Mouse (Mus musculus): ENCODE data around the gene Ushbp1.
"Not testable (repeated sequence)": the region's sequence is repeated elsewhere in the genome, so short reads cannot be mapped to it uniquely, and the experiment has no call there.

The Ushbp1 gene

DNA sequence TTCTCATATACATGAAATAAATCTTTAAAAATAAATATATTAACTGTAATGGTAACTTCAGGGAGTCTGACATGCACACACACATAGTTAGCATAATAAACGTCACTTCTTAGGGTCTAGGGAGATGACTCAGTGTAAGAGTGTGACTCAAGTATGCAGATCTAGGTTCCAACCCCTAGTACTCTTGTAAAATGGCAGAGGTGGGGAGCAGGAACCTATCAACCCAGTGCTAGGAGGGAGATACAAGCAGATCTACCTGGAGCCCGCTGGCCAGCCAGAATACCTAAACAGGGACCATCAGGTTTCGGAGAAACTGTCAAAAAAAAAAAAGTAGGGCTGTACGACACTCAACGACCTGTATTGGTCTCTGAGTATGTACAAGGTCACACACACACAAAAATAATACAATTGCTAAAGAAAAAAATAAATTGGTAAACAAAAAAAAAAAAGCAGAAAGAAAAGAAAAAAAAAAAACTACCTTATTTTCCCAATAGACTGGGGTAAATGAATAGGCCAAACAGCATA, 24.8 kb downstream of the Ushbp1 start:
- no peak for ATAC-seq (ENCODE audit: low TSS enrichment)

DNA sequence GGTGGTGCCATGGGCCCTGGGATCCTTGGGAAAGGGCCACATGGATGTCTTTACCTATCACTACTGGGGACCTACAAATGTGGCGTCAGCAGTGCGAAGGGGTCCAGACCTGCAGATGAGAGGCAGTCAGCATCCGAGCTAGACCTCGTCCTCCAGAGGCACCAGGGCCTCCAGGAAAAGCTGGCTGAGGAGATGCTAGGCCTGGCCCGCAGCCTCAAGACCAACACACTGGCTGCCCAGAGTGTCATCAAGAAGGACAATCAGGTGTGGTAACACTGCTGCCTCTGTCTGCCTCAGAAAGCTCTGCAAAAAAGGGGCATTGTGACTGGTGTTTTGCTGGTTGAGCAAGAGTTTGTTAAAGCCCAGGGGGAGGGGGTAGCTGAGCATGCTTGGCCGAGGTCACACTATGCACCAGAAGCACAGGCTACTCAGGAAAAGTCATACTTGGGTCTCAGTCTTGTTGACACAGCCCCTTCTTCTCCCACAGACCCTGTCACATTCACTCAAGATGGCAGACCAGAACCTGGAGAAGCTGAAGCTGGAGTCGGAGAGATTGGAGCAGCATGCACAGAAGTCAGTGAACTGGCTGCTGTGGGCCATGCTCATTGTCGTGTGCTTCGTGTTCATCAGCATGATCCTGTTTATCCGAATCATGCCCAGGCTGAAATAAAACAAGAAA, 26.4 kb downstream of the Ushbp1 start:
- ATAC-seq (ENCODE audit: low TSS enrichment) = no peak

DNA sequence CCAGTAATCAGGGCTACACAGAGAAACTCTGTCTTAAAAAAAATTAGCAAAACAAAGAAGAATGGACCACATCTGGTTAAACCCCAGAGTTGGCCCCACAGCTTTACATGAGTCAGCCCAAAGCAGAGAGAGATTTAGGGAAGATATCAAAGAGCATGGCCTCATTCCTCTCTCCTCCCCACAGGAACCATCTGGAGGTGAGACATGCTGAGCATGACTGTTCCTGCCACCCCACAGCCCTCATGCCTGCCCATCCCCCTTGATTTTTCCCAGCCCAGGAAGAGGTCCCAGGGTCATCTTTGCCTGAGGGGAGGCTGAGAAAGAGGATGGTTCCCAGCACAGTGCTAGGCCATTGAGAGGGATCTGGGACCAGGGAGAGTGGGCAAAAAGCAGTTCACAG, 27.2 kb downstream of the Ushbp1 start:
- ATAC-seq (ENCODE audit: low TSS enrichment) = no peak

DNA sequence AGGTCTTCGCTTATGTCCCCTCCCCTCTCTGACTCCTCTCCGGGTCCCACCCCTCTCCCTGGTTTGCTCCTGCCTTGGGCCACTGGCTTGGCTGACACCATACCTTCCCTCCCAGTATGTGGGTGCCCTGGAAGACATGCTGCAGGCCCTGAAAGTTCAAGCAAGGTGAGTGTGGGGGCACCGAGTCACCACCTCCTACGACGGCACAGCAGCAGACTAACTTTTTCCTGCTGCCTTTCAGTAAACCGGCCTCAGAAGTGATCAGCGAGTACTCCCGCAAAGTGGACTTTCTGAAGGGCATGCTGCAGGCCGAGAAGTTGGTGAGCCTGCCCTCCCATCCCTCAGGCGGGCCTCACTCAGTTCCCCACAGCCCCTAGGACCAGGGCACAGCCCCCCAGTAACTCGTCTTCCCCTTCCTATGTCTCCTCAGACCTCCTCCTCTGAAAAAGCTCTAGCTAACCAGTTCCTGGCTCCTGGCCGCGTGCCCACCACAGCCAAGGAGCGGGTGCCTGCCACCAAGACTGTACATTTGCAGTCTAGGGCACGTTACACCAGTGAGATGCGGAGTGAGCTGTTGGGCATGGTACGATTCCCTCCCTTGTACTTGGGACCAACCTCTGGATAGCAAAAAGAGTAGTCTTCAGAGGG, 27.9 kb downstream of the Ushbp1 start:
- ATAC-seq (ENCODE audit: low TSS enrichment) = no peak

DNA sequence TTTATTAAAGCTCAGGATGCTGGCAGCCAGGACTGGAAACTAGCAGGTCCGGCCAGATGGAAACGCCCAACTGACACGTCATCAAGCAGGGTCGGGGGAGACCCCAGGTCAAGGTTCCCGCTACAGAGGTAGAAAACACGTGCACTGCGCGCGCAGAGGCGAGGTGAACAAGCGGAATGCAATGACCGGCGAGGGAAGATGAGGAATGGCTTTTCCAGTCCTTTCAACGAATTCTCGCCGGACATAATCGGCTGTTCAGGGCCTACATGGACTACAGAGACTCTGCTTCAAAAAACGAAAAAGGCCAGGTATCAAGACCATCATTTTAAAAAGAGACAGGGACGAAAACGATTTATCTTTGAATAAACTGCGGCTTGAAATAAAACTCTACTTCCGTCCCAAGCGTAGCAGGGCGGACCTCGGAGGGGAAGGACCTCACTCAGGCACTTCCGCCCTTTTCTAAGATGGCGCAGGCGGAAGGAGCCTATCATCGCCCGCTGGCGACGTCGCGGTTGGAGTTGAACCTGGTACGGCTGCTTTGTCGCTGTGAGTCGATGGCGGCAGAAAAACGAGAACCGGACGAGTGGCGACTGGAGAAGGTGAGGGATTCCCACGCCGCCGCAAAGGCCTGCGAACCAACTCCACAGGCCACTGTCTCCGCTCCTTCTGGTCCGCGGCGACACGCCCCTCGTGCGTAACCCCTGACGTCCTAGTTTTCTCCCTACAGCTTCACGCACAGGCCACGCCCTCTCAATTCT, 28.7 kb downstream of the Ushbp1 start, which contains the start of gene Use1:
Gene Use1 (plus strand): TSS at position 78 of the 758 bp plus-strand sequence.
- ATAC-seq (ENCODE audit: low TSS enrichment) = peak; percentile 72

DNA sequence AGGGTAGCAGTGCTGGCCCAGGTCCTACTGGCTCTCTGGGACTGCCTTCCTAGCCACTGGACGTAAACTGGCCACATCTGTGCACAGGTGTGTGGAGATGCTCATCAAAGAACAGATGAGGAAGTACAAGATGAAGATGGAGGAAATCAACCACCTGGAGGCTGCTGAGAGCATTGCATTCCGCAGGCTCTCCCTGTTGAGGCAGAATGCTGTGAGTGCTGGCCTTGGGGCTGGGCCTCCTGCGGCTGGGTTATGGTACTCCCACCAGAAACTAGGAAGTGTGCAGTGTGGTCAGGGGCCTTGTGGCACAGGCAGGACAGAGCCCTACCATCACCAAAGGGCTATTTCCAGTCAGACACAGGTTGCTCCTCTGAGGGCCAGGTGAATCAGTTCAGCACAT, 37.6 kb downstream of the Ushbp1 start:
- no peak for ATAC-seq (ENCODE audit: low TSS enrichment)

DNA sequence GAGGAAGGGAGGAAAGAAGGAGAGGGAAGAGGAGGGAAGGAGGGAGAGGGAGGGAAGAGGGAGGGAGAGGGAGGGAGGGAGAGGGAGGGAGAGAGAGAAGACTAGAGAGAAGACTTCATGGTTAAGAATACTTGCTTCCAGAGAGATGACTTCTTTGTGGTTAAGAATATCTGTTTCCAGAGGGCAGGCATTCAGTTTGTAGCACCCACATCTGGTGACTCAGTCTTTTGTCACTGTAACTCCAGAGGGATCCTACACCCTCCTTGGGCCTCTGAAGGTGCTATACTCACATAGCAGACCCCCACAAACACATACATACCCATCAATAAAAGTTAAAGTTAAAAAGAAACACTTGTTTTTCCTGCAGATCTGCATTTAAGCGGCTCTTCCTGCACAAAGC, 44.1 kb downstream of the Ushbp1 start:
- no peak for ATAC-seq (ENCODE audit: low TSS enrichment)

DNA sequence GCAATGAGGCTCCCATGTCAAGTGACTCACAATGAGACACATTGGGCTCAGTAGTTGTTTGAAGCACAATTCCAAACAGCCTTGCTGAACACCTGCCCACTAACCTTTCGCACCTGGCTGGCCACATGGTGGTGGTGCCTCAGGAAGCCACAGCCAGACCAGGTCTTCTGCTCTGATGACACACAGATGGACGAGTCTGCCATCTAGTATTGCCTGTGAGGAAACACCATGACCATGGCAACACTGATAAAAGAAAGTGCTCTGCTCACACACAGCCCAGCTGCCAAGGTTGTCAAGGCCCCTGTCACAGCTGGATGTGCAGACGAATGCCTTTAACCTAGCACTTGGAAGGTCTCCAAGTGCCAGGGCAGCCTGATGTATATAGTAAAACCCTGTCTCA, 44.5 kb downstream of the Ushbp1 start:
- ATAC-seq (ENCODE audit: low TSS enrichment) = no peak

DNA sequence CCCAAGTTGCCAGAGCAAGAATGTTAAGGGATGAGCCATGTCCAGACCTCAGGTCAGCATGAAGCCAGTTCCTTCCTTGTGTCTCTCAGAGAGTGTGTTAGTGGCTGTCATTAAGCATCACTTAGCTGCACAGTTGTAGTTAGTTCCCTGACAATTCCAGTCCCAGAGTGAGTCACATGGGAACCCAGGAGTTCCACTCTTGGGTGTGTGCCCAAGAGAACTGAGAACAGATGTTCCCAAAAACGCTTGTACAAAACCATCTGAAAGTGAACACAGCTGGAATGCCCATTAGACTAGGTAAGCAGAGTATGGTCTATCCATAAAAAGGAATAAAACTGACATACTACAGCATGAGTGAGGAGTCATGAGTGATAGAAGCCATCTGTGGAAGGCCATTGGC, 49.0 kb downstream of the Ushbp1 start:
- no peak for ATAC-seq (ENCODE audit: low TSS enrichment)

DNA sequence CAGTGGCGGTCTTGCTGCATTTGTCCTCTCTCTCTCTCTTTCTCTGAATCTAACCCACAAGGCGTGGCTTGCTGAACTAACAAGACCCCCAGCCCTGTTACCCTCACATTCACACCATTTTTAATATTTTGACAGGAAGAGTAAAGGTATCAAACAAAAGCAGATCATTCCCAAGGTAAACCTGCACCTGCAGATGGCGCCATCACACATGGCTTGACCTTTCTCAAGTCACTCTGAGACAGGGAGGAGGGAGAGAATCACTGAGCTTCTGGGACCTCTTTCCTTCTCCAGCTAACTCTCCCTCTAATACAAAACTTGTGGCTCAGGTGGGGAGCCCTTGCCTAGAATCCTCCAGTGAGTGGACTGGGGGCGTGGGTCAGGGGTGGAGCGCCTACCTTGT, 55.0 kb downstream of the Ushbp1 start:
- no peak for ATAC-seq (ENCODE audit: low TSS enrichment)

DNA sequence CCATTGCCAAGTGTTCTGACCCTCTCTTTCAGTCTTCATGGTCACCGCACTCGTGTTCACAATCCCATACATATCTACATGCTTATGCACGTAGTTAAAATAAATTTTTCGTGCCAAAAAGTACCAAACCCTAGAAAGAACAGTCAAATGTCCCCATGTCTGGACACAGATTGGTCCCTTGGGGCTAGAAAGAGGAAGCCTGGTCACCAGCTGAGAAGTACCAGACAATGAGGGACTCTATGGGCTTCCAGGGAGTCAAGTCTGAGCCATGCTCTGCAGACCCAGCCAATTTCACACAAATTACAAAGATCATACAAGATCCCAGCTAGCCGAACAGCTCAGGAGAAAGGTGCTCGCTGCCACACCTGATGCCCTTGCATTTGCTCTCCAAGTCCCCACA, 57.8 kb downstream of the Ushbp1 start:
- not testable (repeated sequence) for ATAC-seq (ENCODE audit: low TSS enrichment)

Measured in frontal cortex, adult (tissue).